Mouse (Mus musculus) CD4-positive, CD25-positive, alpha-beta regulatory T cell, adult 9 weeks (primary cell): ENCODE results near the gene Gm10300. TPM values are rescaled to one million over a fixed set of nuclear protein-coding genes. Genes with fewer than 3 reads are reported as not detected.

Experiments used
- polyA plus RNA-seq: library from polyadenylated mRNA; unstranded; fragments of 100-300 nt; shearing (Covaris generic); gene quantifications from one replicate; pipeline ENCODE4 v1.2.1, GENCODE M21; 2017

Gm10300 gene
- polyA plus RNA-seq = 0.12 TPM

GRCm38 (mm10) chr4:132074077-132074932 is at the start of gene Gm10300:
Gene Gm10300, plus strand, starts transcription at chr4:132074697.

GRCm38 (mm10) chr4:132074933-132075769 is 654 bp downstream of the Gm10300 start, which contains the start of gene Epb41:
Gene Epb41, minus strand, starts transcription at chr4:132075321.

Other genes with a start within 250 kb of the Gm10300 start
- gene Ptpru, start 236.4 kb upstream of the Gm10300 start, polyA plus RNA-seq = not detected
- gene Mecr, start 231.2 kb upstream of the Gm10300 start, polyA plus RNA-seq = 34.1 TPM
- 18.8 TPM for gene Srsf4, start 201.1 kb upstream of the Gm10300 start, polyA plus RNA-seq
- gene Tmem200b, start 152.9 kb upstream of the Gm10300 start, polyA plus RNA-seq = not detected
- gene Epb41, start 624 bp downstream of the Gm10300 start, polyA plus RNA-seq = 70.9 TPM
- not detected for gene Oprd1, start 69.8 kb downstream of the Gm10300 start, polyA plus RNA-seq
- 78.3 TPM for gene Ythdf2, start 137.6 kb downstream of the Gm10300 start, polyA plus RNA-seq
- gene Gmeb1, start 186.9 kb downstream of the Gm10300 start, polyA plus RNA-seq = 6.7 TPM
- gene Taf12, start 199.7 kb downstream of the Gm10300 start, polyA plus RNA-seq = 89.7 TPM
- 0.74 TPM for gene Rab42, start 228.7 kb downstream of the Gm10300 start, polyA plus RNA-seq